Mouse (Mus musculus) limb, embryonic 14.5 days (tissue): ENCODE results near the gene Calr4. TPM values are rescaled to one million over a fixed set of nuclear protein-coding genes. Genes with fewer than 3 reads are reported as not detected.

Source experiments
- ATAC-seq: fragments of 200-750 bp; cut with Nextera tagmentation; 2 replicates; pipeline ENCODE4 v1.8.0; 2017; ENCODE audit warnings: low read depth, moderate number of reproducible peaks, moderate TSS enrichment; ENCODE audit not compliant: low FRiP score
- DNase-seq: peaks from one replicate; pipeline ENCODE4 v3.0.0-alpha.2; 2015; ENCODE audit warnings: low spot score
- H3K27ac ChIP-seq: fragments of 300-500 bp; sonication (generic); replicated peaks from 2 replicates; pipeline ENCODE4 v1.5.1; 2014; ENCODE audit warnings: low read depth, mild to moderate bottlenecking, low read length, moderate library complexity, mixed read lengths
- H3K27me3 ChIP-seq: fragments of 300-500 bp; sonication (generic); 2 replicates; pipeline ENCODE4 v1.6.1; 2014; ENCODE audit warnings: low read length, mixed read lengths; ENCODE audit not compliant: control insufficient read depth, insufficient read depth
- H3K36me3 ChIP-seq: fragments of 300-500 bp; sonication (generic); 2 replicates; pipeline ENCODE4 v1.6.1; 2014; ENCODE audit warnings: mild to moderate bottlenecking, low read length, moderate library complexity, mixed read lengths; ENCODE audit not compliant: control insufficient read depth, insufficient read depth
- H3K4me1 ChIP-seq: fragments of 300-500 bp; sonication (generic); 2 replicates; pipeline ENCODE4 v1.6.1; 2014; ENCODE audit warnings: antibody characterized with exemption, low read length, mixed read lengths; ENCODE audit not compliant: control insufficient read depth, insufficient read depth
- H3K4me2 ChIP-seq: fragments of 300-500 bp; sonication (generic); replicated peaks from 2 replicates; pipeline ENCODE4 v1.6.1; 2014; ENCODE audit warnings: low read depth, mild to moderate bottlenecking, low read length, moderate library complexity; ENCODE audit not compliant: severe bottlenecking
- H3K4me3 ChIP-seq: fragments of 300-500 bp; sonication (generic); replicated peaks from 2 replicates; pipeline ENCODE4 v1.5.1; 2014; ENCODE audit warnings: low read length
- H3K9ac ChIP-seq: fragments of 300-500 bp; sonication (generic); 2 replicates; pipeline ENCODE4 v1.6.1; 2014; ENCODE audit warnings: mild to moderate bottlenecking, low read depth, low read length, moderate library complexity; ENCODE audit not compliant: severe bottlenecking
- H3K9me3 ChIP-seq: fragments of 300-500 bp; sonication (generic); 2 replicates; pipeline ENCODE4 v1.6.1; 2016; ENCODE audit warnings: low read length; ENCODE audit not compliant: control insufficient read depth
- POLR2A ChIP-seq: fragments of 200-500 bp; IDR thresholded peaks from 2 replicates; pipeline ENCODE4 v1.8.0; 2012; ENCODE audit warnings: inconsistent platforms, mild to moderate bottlenecking, moderate library complexity, borderline replicate concordance; ENCODE audit not compliant: insufficient read depth, insufficient read length; ENCODE audit errors: extremely low read depth
- WGBS: fragments of 180-500 bp; shearing (Covaris S2); extraction: QIAGEN DNeasy Blood & Tissue Kit; methylation state at CpG from one replicate; pipeline ENCODE4 v1.1.7; 2014; 5-methylcytosine and 5-hydroxymethylcytosine counted together
- polyA plus RNA-seq, 2 experiments: library from polyadenylated mRNA; depleted of rRNA in 1 of 2; stranded (reverse) in 1 of 2; unstranded in 1 of 2; fragments of >200 nt; fragmentation: Nextera tagmentation in 1 of 2; extraction: Ambion mirVana in 1 of 2; gene quantifications; 2 replicates each; pipeline versions ENCODE4 v1.2.1 to v1.2.3; 2012 to 2014

The Calr4 gene
- polyA plus RNA-seq, 2 experiments, result 0.12 to 0.13 TPM

DNA sequence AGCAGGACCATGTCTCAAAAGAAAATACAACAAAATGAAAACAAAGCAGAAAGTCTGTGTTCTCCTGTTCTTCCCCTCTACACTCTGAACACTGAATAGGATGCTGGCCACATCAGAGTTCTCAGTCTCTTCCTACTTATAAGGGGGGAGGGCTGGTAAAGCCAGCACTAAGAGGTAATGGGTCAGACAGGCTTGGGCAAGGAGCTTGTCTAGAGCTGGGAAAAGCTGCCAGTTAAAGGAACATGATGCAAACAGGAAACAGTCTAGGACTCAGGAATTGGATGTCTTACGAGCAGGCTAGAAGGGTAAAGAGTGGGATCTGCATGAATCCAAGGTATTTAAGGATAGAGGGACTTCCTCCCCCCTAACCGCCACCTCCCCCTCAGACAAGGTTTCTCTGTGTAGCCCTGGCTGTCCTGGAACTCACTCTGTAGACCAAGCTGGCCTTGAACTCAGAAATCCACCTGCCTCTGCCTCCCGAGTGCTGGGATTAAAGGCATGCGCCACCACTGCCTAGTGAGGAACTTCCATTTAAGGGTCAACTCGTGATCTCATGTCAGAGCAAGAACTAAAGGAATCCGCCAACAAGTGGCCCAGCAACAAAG, 10.8 kb downstream of the Calr4 start:
- Histone ChIP-seq H3K4me2 (no peak overlapping the region), H3K27me3 (no peaks in the 10 kb centered on the region), H3K27ac (no peak overlapping the region), H3K36me3 (no peaks in the 10 kb centered on the region), H3K4me1 (peaks cover 6% of the 10 kb centered on the region; the same call in 1 of the 2 replicates), H3K4me3 (no peak overlapping the region), H3K9ac (no peak overlapping the region), H3K9me3 (no peaks in the 10 kb centered on the region)
- no peak for TF ChIP-seq POLR2A
- ATAC-seq (no peak), DNase-seq (no peak)
- WGBS, result 83% methylated on average over 6 of the region's 6 CpGs

DNA sequence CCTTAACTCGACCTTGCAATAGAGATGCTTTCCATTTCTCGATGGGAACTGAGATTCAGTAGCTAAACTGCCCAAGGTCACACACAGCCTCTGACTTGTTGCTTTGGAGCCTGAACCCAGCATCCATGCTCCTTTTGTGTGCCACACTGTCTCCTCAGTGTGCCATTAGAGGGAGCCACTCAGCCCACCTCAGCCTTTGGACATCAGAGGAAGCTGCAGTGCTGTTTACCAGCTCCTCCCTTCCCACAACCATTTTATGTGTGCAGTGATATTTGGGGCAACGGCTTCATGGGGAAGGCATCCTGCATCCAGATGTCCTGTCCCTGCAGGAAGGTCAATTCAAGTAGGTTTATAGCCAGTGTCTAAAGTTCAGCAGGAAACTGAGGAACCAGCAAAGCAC, 17.3 kb downstream of the Calr4 start:
- 28% methylated on average over 3 of the region's 3 CpGs for WGBS
- H3K4me1 ChIP-seq, result no peaks in the 10 kb centered on the region

DNA sequence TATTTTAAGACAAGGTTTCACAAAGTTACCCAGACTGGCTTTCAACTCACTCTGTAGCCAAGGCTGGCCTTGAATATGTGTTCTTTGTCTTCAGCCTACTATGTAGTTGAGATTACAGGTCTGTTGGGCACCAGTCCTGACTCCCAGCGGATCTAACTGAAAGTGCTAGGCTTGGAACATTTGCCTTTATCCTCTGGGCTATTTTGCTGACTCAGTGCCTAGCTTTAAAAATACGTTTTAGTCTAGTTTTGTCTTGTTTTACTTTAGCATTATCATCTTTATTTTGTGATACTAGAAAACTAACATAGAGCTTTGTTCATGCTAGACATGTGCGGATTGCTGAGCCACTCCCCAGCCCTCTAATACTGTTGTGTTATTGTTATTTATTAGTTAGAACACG, 17.9 kb downstream of the Calr4 start:
- no peak for DNase-seq
- Histone ChIP-seq H3K27ac (no peak overlapping the region), H3K9ac (no peak overlapping the region), H3K4me1 (no peaks in the 10 kb centered on the region), H3K4me3 (no peak overlapping the region), H3K9me3 (no peaks in the 10 kb centered on the region), H3K27me3 (no peaks in the 10 kb centered on the region), H3K36me3 (no peaks in the 10 kb centered on the region), H3K4me2 (no peak overlapping the region)
- no peak for ATAC-seq
- TF ChIP-seq POLR2A, result no peak
- WGBS, result 82% methylated on average over 4 of the region's 4 CpGs

More for the DNA sequence above, 17.3 kb downstream of the Calr4 start:
- Histone ChIP-seq H3K27ac (no peak overlapping the region), H3K9ac (no peak overlapping the region), H3K4me3 (no peak overlapping the region), H3K9me3 (no peaks in the 10 kb centered on the region), H3K27me3 (no peaks in the 10 kb centered on the region), H3K36me3 (no peaks in the 10 kb centered on the region), H3K4me2 (no peak overlapping the region)
- TF ChIP-seq POLR2A, result no peak
- DNase-seq, result no peak
- ATAC-seq, result no peak

DNA sequence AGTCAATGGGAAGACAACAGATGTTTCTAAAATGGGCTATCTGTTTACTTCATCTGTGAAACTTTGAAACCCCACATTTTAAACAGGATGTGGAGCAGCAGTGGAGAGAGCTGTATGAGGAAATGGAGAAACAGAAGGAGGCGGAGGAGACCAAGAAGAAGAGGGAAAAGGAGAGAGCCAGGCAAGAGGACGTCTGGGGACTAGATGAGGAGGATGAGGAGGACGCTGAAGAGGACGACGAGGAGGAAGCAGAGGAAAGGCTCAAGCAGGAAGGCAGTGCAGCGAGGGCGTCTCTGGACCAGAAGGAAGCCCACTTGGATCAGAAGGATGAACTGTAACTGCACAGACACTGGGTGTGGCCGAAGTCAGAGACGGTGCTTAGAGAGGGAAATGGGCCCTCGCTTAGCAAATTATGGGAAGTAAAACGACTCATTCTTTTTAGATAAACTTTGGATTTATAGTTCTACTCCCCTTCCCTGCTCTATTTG, 19.4 kb downstream of the Calr4 start:
- no peaks in the 10 kb centered on the region for H3K36me3 ChIP-seq
- no peaks in the 10 kb centered on the region for H3K9me3 ChIP-seq
- no peak overlapping the region for H3K9ac ChIP-seq
- ATAC-seq, result no peak
- WGBS, result 72% methylated on average over 11 of the region's 11 CpGs
- no peak overlapping the region for H3K4me3 ChIP-seq
- no peak for TF ChIP-seq POLR2A
- H3K27me3 ChIP-seq, result no peaks in the 10 kb centered on the region
- no peak for DNase-seq
- H3K27ac ChIP-seq, result no peak overlapping the region
- H3K4me2 ChIP-seq, result no peak overlapping the region
- no peaks in the 10 kb centered on the region for H3K4me1 ChIP-seq

DNA sequence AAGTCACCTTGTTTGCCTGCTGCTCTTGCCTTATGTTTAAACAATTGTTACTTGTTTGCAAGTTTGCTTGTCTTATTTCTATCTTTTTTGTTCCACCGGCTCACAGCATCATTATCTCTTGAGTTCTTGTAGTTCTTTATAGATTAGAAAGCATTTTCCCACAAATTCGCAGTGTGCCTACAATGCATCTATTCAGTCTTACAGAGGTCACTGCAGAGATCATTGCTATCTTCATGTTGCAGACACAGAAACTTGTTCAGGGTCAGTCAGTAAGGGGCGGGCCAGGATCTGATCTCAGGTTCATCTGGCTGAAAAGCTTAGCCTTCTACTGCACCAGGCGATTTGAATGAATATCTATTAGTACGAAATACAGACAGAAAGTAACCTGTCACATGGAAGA, 20.2 kb downstream of the Calr4 start:
- Histone ChIP-seq H3K4me2 (no peak overlapping the region), H3K4me3 (no peak overlapping the region), H3K9me3 (no peaks in the 10 kb centered on the region), H3K27ac (no peak overlapping the region), H3K27me3 (no peaks in the 10 kb centered on the region), H3K36me3 (no peaks in the 10 kb centered on the region), H3K9ac (no peak overlapping the region), H3K4me1 (no peaks in the 10 kb centered on the region)
- 87% methylated on average over 5 of the region's 5 CpGs for WGBS
- no peak for DNase-seq
- TF ChIP-seq POLR2A, result no peak
- no peak for ATAC-seq
